In genomic region chr13:99040171-99040570, GRCm38 (mm10) we compare ENCODE assay signal across 23 mouse cellular contexts. TPM values are rescaled to one million over a fixed set of nuclear protein-coding genes. Genes with fewer than 3 reads are reported as not detected.
"Had no signal": no experiment of that assay in that cellular context is flagged by ENCODE, and none has a peak within 500 bp of the region (broad histone marks: within the 10 kb centered on the region; RNA-seq: fewer than 3 reads in every experiment).

No protein-coding gene starts in this region.

- H3K4me3 ChIP-seq: limb, embryonic 13.5 days; liver, embryonic 15.5 days; midbrain, embryonic 15.5 days; neural tube, embryonic 12.5 days had no signal

- H3K9me3 ChIP-seq: limb, embryonic 13.5 days; liver, embryonic 15.5 days; midbrain, embryonic 15.5 days; neural tube, embryonic 12.5 days had no signal

- H3K36me3 ChIP-seq: limb, embryonic 13.5 days; liver, embryonic 15.5 days; midbrain, embryonic 15.5 days; neural tube, embryonic 12.5 days had no signal

- ATAC-seq: midbrain, embryonic 15.5 days had no signal

- H3K4me2 ChIP-seq: limb, embryonic 13.5 days; liver, embryonic 15.5 days; midbrain, embryonic 11.5 days; midbrain, embryonic 15.5 days; neural tube, embryonic 12.5 days had no signal

- H3K4me1 ChIP-seq: midbrain, embryonic 15.5 days; neural tube, embryonic 12.5 days had no signal

- H3K27ac ChIP-seq: limb, embryonic 13.5 days; liver, embryonic 15.5 days; macrophage; midbrain, embryonic 15.5 days; neural tube, embryonic 12.5 days had no signal

- DNase-seq: kidney, postnatal 14 days; left cerebral cortex, postnatal 4 days; lung, adult 2 months; lung, postnatal 10 days; retina, postnatal 1 day; thymus, postnatal 36 days had no signal

- H3K27me3 ChIP-seq: limb, embryonic 13.5 days; liver, embryonic 15.5 days; midbrain, embryonic 15.5 days; neural tube, embryonic 12.5 days had no signal

- H3K9ac ChIP-seq: limb, embryonic 13.5 days; liver, embryonic 15.5 days; midbrain, embryonic 15.5 days; neural tube, embryonic 12.5 days had no signal

RNA-seq across cellular contexts. Expression of gene 1700024P04Rik, which starts 55.8 kb away (rescaled TPM):
- total RNA-seq: layer of hippocampus, adult 8-10 months; layer of hippocampus, postnatal 14 days; left cerebral cortex, adult 18-20 months; left cerebral cortex, postnatal 10 days; left cerebral cortex, postnatal 4 days; liver, adult 2 months; monocyte, adult 5-6 weeks; neutrophil, adult 5-6 weeks had no signal
- polyA plus RNA-seq: kidney, embryonic 14.5 days; large intestine, adult 2 months; limb, embryonic 13.5 days; liver, adult 2 months; liver, embryonic 15.5 days; lung, adult 2 months; macrophage; midbrain, embryonic 11.5 days; midbrain, embryonic 15.5 days; neural tube, embryonic 12.5 days; stomach, embryonic 16.5 days; thymus, postnatal 0 days had no signal
